Mouse (Mus musculus): Measurements from ENCODE around the gene Slc10a7. TPM values are rescaled to one million over a fixed set of nuclear protein-coding genes. Genes with fewer than 3 reads are reported as not detected.

Slc10a7 gene
- polyA plus RNA-seq, 1 experiment from 2014 or later, result 14.2 TPM

DNA sequence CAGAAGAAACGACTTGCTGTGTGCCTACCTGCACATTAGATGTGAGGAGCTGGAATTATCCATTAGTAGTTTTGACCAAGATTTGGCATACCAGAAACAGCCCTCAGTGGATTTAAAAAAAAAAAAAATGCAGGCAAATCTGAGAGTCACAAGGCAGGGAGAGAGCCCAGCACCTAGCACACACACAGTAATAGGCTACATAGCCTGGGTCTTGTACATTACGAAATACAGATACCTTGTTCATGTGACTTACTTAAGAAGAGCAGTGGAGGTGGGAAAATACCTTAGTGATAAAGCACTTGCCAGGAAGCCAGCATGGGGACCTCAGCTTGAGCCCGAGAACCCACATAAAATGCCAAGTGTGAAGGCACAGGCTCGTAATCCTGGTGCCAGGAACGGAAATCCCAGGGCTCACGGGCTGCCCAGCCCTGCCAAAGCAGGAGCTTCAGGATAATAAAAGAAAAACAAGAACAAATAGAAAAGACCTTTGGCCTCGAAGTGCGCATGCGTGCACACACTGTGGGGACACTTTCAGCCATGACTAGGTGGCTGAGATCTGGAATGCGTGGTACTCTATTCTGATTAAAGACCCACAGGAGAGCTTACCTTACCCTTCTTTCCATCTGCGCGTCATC, 155.3 kb downstream of the Slc10a7 start:
- ATAC-seq (no peak), DNase-seq (ENCODE audit: low read depth, low spot score) (no peak)
- TF ChIP-seq CTCF (IDR thresholded peaks at IDR 0.05), result no peak
- no peaks in the 10 kb centered on the region for H3K27me3 ChIP-seq
- ChIA-PET CTCF (interaction anchor here (1.1 to 1.2 kb wide), 2 partner anchors 10 to 85 kb away, joined by 4 read pairs; no protein-coding TSS in a partner anchor), POLR2A (no interaction called here)
- in situ Hi-C loops (cut with MboI; ENCODE audit: low pct_unique_long_range_greater_than_20kb), result no loop called here

DNA sequence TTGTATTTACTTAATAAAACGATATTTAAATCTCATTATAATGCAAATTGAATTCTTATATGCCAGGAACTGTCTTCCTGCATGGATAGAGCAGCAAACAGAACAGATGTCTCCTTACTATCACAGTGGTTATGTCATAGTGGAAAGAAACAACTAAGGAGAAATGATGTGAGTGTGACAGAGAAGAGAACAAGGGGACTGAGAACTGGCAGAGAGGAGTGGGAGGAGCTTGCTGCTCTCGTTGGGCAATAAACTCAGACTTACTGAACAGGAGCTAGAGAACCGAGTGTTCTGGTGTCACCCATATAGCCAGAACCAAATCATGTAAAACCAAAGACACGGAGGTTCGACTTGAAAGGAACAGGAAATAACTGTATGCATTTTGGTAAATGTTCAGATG, 158.3 kb downstream of the Slc10a7 start:
- no peaks in the 10 kb centered on the region for H3K27me3 ChIP-seq
- TF ChIP-seq CTCF (IDR thresholded peaks at IDR 0.05), result no peak
- no peak for ATAC-seq
- no peak for DNase-seq (ENCODE audit: low read depth, low spot score)
- in situ Hi-C loops (cut with MboI; ENCODE audit: low pct_unique_long_range_greater_than_20kb), result no loop called here
- POLR2A ChIA-PET, result no interaction called here
- CTCF ChIA-PET, result interaction anchor here (1.1 kb wide), 1 partner anchor 11 kb away, joined by 6 read pairs; no protein-coding TSS in a partner anchor

DNA sequence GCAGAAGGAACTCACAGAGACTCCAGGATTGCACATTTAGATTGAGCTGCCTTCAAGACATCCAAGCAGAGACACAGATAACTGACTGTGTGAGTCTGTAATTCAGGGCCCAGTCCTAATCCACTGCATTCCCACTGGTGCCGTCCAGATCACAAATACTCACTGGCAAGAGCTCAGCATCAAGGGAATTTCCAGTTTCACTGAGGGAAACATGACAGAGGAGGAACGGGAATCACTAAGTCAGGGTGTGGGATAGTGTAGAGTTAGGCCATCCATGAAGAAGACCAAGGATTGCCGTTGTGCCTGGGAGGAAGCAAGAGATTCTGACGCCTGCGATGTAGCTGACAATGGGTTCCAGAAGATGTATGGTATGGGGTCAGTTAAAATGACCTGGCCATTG, 159.1 kb downstream of the Slc10a7 start:
- ChIA-PET CTCF (interaction anchor here (1.1 kb wide), 1 partner anchor 10 kb away, joined by 6 read pairs; no protein-coding TSS in a partner anchor), POLR2A (no interaction called here)
- no peaks in the 10 kb centered on the region for H3K27me3 ChIP-seq
- no peak for TF ChIP-seq CTCF (IDR thresholded peaks at IDR 0.05)
- in situ Hi-C loops (cut with MboI; ENCODE audit: low pct_unique_long_range_greater_than_20kb), result no loop called here
- DNase-seq (ENCODE audit: low read depth, low spot score) (no peak), ATAC-seq (no peak)

DNA sequence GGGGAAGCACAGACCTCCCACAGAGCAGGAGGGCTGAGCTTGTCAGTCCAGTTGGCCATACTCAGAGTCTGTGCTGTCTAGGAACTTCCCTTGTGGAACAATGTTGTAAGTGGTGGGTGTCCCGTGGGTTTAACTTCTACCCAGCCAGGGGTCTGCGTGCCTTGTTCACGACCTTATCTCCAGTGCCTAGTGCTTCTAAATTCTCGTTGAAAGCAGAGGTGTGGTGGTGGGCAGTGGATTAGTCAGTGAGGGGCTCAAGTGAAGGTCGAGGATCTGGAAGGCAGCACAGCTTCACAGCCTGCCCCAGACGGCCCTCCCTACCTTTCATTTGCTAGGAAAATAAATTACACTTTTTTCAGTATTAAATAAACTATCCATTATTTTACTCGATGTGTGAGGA, 161.1 kb downstream of the Slc10a7 start:
- in situ Hi-C loops (cut with MboI; ENCODE audit: low pct_unique_long_range_greater_than_20kb), result no loop called here
- POLR2A ChIA-PET, result no interaction called here
- CTCF ChIA-PET, result interaction anchor here (1.8 kb wide), 1 partner anchor 15 kb away, joined by 7 read pairs; no protein-coding TSS in a partner anchor

DNA sequence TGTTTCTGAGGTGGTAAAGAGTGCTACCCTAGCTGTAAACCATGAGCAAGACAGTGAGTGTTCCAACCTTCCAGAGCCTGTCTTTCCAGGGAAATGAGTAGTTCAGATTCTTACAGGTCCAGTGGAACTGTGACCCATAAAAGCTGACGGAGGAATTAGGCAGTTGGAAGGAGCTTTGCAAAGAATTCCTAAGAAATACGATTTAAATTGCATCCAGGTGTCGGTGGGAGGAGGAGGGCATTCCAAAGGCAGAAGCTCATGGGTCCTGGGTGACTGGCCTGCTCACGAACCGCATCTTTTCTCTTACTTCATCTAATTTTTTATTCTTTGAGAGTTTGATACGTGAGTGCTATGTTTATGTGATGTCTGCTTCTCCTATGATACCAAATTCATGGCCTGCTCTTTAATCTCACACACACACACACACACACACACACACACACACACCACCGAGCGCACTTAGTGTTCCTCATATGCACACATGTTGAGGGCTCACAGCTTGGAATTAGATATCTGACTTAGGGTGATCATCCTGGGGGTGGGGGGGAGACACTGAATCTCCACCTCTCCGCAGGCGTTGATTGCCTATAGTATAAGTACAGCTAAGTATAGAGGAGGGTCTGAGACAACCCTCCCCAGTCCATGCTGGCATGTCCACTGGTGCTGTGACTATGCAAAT, 169.5 kb downstream of the Slc10a7 start:
- CTCF ChIA-PET, result interaction anchor here (1.5 to 1.6 kb wide), 2 partner anchors 10 to 11 kb away, joined by 6 to 7 read pairs; no protein-coding TSS in a partner anchor
- peak; percentile 55 for DNase-seq (ENCODE audit: low read depth, low spot score)
- no peaks in the 10 kb centered on the region for H3K27me3 ChIP-seq
- POLR2A ChIA-PET, result no interaction called here
- peak; percentile 86 for ATAC-seq
- no peak for TF ChIP-seq CTCF (IDR thresholded peaks at IDR 0.05)
- in situ Hi-C loops (cut with MboI; ENCODE audit: low pct_unique_long_range_greater_than_20kb), result no loop called here

More for the DNA sequence above, 161.1 kb downstream of the Slc10a7 start:
- DNase-seq (ENCODE audit: low read depth, low spot score) (no peak), ATAC-seq (no peak)
- no peaks in the 10 kb centered on the region for H3K27me3 ChIP-seq
- no peak for TF ChIP-seq CTCF (IDR thresholded peaks at IDR 0.05)

DNA sequence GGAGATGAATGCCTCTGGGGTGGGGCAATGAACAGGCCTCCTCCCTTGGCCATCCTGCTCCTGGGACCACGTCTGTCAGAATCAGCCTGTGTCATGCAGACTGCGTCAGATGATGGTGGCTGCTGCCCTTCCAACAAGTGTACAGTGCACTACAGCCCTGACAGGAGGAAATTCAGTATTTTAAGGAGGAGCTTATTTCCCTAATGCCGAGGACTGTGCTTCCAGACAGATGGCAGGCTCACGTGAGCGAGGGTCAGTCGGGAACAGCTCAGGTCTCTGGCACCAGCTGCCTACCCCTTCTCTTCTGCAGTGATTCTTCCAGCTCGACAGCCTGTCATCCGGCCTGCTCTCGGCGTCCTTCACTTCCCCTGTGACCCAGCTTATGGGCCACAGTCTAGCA, 181.6 kb downstream of the Slc10a7 start:
- DNase-seq (ENCODE audit: low read depth, low spot score) (no peak), ATAC-seq (no peak)
- in situ Hi-C loops (cut with MboI; ENCODE audit: low pct_unique_long_range_greater_than_20kb), result no loop called here
- POLR2A ChIA-PET, result interaction anchor here (0.7 kb wide), 1 partner anchor 1079 kb away, joined by 3 read pairs; no protein-coding TSS in a partner anchor
- H3K27me3 ChIP-seq, result no peaks in the 10 kb centered on the region
- CTCF ChIA-PET, result interaction anchor here (1.3 kb wide), 1 partner anchor 19 kb away, joined by 3 read pairs; no protein-coding TSS in a partner anchor
- no peak for TF ChIP-seq CTCF (IDR thresholded peaks at IDR 0.05)

DNA sequence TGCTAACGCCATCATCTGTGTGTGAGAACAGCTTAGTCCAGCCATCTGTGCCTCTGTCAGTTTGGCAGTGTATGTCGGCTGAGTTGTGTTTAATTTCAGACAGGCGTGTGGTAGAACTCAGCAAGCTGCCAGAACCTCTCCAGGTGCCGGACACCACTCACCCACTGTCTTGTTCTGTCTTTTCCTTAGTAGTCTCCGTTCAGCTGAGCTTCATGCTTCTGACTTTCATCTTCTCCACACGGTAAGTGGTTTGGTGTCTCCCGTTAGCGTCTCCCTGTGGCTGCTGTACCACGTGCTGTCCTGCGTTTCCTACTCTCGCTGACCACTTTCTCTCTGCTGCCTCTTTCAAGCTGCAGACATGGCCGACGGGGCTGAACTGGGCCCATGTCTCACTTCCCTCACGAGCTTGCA, 189.2 kb downstream of the Slc10a7 start:
- no peak for ATAC-seq
- POLR2A ChIA-PET, result no interaction called here
- in situ Hi-C loops (cut with MboI; ENCODE audit: low pct_unique_long_range_greater_than_20kb), result no loop called here
- no peak for DNase-seq (ENCODE audit: low read depth, low spot score)
- CTCF ChIA-PET, result interaction anchor here (1.1 kb wide), 1 partner anchor 9 kb away, joined by 4 read pairs; no protein-coding TSS in a partner anchor
- TF ChIP-seq CTCF (IDR thresholded peaks at IDR 0.05), result no peak
- H3K27me3 ChIP-seq, result no peaks in the 10 kb centered on the region

DNA sequence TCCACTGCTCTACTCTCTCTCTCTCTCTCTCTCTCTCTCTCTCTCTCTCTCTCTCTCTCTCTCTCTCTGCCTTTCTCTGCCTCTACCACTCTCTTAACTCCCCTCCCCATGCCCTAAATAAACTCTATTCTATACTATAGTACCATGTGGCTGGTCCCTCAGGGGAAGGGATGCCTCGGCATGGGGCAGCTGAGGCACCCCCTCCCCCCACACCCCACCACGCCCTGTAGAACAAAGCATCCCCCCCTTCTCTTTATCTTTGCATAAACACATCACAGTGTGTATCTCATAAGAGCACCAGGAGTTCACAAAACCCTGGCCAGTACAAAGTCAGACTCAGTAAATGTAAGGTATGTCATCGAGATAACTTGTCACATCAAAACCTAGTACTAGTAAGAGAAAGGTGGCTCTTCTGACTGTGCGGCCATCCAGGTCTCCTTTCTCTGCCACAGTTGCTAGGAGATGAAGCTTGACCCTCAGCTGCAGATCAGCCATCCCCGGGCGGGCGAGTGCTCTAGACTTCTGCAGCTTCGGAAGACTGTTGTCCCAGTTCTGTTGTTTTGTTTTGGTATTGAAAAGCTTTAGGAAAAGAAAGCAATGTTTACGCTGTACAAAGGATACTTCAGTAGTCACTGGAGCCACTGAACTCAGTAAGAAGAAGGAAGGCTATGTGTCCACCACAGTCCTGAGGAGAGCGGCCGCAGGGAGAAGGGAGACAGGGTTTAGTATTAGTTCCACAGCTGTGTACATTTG, 194.1 kb downstream of the Slc10a7 start:
- ATAC-seq, result no peak
- ChIA-PET POLR2A (interaction anchor here (1.0 kb wide), 1 partner anchor 31 kb away, joined by 6 read pairs; no protein-coding TSS in a partner anchor), CTCF (interaction anchor here (1.0 kb wide), 1 partner anchor 9 kb away, joined by 3 read pairs; no protein-coding TSS in a partner anchor)
- no peak for TF ChIP-seq CTCF (IDR thresholded peaks at IDR 0.05)
- in situ Hi-C loops (cut with MboI; ENCODE audit: low pct_unique_long_range_greater_than_20kb), result no loop called here
- no peak for DNase-seq (ENCODE audit: low read depth, low spot score)
- no peaks in the 10 kb centered on the region for H3K27me3 ChIP-seq

DNA sequence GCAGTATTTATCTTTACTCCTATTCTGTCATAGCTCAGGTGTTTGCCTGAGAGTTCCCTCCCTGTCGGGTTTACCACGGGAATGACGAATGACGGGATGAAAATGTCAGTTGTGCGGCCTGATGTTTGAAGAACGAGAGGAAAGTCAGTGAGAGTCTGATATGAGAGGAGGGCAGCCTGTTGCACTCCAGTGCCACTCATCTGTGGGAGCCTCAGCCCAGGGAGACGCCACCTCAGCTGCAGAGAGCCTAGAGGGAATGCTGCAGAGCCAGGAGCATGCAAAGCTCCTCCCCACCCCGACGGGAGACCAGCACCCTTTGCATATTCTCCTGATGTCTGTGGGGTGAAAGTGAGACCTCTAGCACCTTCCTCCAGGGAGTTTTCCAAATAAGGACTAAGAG, 196.8 kb downstream of the Slc10a7 start:
- ChIA-PET CTCF (interaction anchor here (0.8 kb wide), 1 partner anchor 14 kb away, joined by 3 read pairs; no protein-coding TSS in a partner anchor), POLR2A (no interaction called here)
- in situ Hi-C loops (cut with MboI; ENCODE audit: low pct_unique_long_range_greater_than_20kb), result no loop called here
- no peak for DNase-seq (ENCODE audit: low read depth, low spot score)
- ATAC-seq, result no peak
- H3K27me3 ChIP-seq, result no peaks in the 10 kb centered on the region
- no peak for TF ChIP-seq CTCF (IDR thresholded peaks at IDR 0.05)

DNA sequence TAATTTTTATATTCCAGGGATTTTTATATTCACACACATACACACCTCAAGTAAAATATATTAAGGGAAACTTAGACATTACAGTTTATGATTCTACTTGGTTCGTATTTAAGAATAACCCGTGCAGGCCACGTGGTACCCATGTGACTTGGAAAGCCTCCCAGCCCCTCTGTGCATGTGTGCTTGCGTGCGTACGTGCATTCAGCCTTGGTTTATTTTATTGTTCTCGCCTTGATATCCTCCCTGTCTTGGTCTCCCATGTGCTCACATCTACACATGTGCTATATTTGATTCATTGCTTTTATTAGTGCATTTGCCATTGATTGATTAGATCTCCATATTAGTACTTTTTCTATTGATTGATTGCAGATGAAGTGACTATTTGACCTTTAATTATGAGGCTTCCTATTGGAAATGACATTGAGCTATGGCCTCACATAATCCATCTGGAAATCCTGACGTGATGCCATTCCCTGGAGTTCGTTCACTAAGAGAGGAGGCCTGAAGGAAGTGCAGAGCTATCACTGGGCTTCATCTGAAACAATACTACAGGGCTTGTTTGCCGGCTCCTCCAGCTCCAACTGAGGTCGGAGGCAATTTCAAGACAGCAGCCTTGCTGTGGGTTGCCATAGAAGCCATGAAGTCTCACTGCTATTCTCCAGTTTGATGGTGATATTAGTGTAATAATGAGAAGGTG, 200.9 kb downstream of the Slc10a7 start:
- ChIA-PET CTCF (interaction anchor here (1.1 to 1.3 kb wide), 2 partner anchors 11 to 18 kb away, joined by 3 read pairs; no protein-coding TSS in a partner anchor), POLR2A (no interaction called here)
- in situ Hi-C loops (cut with MboI; ENCODE audit: low pct_unique_long_range_greater_than_20kb), result no loop called here
- no peaks in the 10 kb centered on the region for H3K27me3 ChIP-seq
- DNase-seq (ENCODE audit: low read depth, low spot score) (no peak), ATAC-seq (no peak)
- TF ChIP-seq CTCF (IDR thresholded peaks at IDR 0.05), result no peak

All from Patski (cell line).